Mouse (Mus musculus): ENCODE results near the gene Gast. TPM values are rescaled to one million over a fixed set of nuclear protein-coding genes. Genes with fewer than 3 reads are reported as not detected.
A peak's percentile ranks its signal among the peaks of the same experiment; 100 is the strongest.
"Not testable (repeated sequence)": the region's sequence is repeated elsewhere in the genome, so short reads cannot be mapped to it uniquely, and the experiment has no call there.

Gene Gast
- not detected for total RNA-seq (2021)
- long read RNA-seq, experiment 1: 0 reads
- long read RNA-seq, experiment 2: 0 reads

DNA sequence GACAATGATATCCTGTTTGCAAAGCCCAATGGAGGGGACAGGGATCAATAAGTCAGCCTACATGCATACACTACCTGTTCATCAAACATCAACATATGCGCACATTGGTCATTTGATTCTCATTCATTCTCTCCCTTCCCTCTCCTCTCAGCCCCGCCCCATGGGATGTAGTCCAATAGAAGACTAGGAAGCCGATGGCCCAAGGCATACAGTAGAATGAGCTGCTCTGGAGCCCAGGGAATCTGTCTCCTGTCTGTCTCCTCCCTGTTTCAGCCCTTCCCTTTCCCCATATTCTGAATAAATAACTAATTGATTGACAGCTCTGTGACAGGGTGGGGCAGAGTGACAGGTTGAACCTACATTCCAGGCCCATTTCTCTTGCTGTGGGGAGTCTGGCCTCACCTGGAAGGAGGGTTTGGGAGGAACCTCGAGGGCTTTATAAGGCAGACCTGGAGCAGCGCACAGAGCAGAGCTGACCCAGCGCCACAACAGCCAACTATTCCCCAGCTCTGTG, at the start of gene Gast:
Gast (plus strand) TSS at position 464 of the 514 bp plus-strand sequence.
- no peak for DNase-seq (ENCODE audit: extremely low spot score in 1 of 2, low spot score in 2 of 2)
- no peak within 1 kb of the TSS for H3K4me3 ChIP-seq
- intact Hi-C loops (cut with DNase I): no loop called here
- H3K27ac ChIP-seq: peak within 1 kb of the TSS; percentile 45
- TF ChIP-seq CTCF (IDR thresholded peaks at IDR 0.05): no peak

DNA sequence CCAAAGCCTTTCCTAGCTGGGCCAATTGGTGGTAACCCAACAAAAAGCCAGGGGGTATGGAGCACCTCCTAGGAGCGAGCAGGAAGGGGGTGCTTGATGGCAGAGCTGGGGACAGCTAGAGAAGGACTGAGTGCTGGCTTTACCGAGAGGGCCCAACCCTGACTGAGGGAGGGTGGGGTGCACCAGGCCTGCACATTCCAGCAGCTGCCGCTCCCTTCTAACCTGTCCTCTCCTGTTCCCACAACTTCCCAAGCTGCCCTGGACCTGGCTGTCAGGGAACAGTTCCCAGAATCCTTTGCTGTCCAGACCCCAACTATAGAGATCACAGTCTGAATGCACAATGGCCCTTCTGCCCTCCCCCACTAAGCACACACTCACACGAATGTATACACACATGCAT, 49.2 kb upstream of the Gast start:
- intact Hi-C loops (cut with DNase I): loop anchor here (5.0 kb wide), 2 partner anchors 278 to 908 kb away; no protein-coding TSS in a partner anchor
- no peak overlapping the region for H3K4me3 ChIP-seq
- no peak for DNase-seq (ENCODE audit: extremely low spot score in 1 of 2, low spot score in 2 of 2)
- no peak for TF ChIP-seq CTCF (IDR thresholded peaks at IDR 0.05)
- H3K27ac ChIP-seq: no peak overlapping the region

DNA sequence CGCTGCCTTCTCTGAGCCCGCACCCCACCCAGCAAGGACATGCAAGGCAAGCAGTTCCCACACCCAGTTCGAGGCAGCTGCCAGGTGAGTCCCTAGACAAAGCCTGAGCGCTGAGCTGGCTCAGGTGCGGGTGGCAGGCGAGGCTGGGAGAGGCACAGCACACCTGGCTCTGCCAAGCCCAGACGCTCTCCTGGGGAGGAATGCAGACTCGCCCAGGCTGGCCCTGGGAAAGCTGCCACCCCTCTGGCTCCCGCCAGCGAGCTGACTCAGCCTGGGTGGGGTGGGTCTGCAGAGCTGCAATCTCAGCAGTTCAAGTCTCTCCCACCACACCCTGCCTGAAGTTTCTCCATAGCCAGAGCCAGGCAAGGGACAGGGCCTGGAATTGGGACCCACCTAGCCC, 47.2 kb upstream of the Gast start:
- H3K4me3 ChIP-seq: no peak overlapping the region
- intact Hi-C loops (cut with DNase I): no loop called here
- no peak for TF ChIP-seq CTCF (IDR thresholded peaks at IDR 0.05)
- no peak overlapping the region for H3K27ac ChIP-seq
- DNase-seq (ENCODE audit: extremely low spot score in 1 of 2, low spot score in 2 of 2): peak in 1 of 2 experiments; percentile 33

DNA sequence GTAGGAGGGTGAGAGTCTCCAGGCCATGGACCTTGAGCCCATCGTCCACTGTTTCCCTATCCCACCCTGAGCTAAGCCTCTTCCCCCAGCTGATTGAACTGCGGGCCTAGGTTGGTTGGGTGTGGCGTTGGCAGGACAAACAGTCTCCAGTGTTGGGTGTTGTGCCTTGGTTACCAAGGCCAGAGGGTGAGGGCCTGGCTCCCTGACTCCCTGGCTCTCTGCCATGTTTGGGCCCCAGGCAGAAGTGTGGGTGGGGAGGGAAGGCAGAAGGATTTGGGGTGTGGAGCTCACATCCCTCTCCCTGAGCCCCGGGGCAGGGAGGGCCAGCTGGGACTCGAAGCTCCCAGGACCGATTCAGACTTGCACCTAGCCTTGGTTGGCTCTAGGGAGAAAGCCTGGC, 45.3 kb upstream of the Gast start:
- H3K27ac ChIP-seq: no peak overlapping the region
- no peak for DNase-seq (ENCODE audit: extremely low spot score in 1 of 2, low spot score in 2 of 2)
- intact Hi-C loops (cut with DNase I): no loop called here
- TF ChIP-seq CTCF (IDR thresholded peaks at IDR 0.05): no peak
- H3K4me3 ChIP-seq: no peak overlapping the region

DNA sequence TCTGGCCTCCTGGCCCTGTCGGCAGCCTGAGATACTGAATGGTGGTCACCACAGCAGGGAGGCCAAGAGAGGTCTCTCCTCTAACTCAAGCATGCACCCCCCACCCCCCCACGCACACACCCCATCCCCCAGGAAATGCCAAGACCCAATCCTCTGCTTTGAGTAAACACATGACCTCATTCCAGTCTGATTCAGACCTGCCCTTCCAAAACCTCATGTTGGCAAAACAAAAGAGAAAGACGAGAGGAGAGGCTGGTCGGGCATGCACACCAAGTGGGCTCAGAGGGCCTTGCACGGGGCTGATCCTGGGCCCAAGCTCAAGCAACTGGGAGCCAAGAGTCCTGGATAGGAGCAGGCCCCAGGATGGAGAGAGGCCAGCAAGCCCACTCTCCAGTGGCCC, 44.0 kb upstream of the Gast start:
- Histone ChIP-seq H3K4me3 (no peak overlapping the region), H3K27ac (no peak overlapping the region)
- no peak for DNase-seq (ENCODE audit: extremely low spot score in 1 of 2, low spot score in 2 of 2)
- TF ChIP-seq CTCF (IDR thresholded peaks at IDR 0.05): no peak
- intact Hi-C loops (cut with DNase I): no loop called here

DNA sequence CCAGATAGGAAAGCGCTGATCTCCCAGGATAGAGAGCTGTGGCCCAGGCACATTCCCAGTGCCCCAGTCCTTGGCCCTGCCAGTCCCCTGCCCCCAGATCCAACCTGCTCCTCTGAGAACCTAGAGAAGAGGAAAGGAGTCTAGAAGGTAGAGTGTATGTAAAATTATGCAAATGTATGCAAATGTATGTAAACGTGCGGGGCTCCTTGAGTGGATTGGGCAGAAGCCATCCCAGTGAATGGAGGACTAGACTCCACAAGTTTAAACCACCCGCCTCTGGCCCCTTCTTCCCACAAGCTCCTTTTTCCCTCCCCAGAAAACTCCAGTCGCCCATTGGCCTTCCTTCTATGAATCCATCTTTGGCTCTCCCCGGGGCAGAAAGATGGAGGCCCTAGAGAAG, 41.3 kb upstream of the Gast start:
- intact Hi-C loops (cut with DNase I): no loop called here
- no peak overlapping the region for H3K4me3 ChIP-seq
- no peak overlapping the region for H3K27ac ChIP-seq

DNA sequence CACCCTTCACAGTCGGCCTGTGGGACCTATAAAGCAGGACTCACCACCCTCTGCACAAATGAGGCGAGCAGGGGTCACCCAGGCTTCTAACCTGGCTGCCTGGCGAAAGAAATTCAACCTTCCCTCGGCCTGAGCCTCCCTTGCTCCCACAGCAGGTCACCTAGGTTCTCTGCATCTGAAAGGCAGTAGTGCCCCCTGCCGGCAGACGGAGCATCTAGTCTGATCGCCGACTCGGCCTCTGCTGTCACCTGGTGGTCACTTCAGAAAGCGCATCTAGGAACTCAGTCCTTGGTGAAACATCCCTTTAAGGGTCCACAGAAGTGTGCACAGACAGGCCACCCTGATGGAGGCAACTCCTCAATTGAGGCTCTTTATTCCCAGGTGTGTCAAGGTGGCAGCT, 38.9 kb upstream of the Gast start:
- intact Hi-C loops (cut with DNase I): loop anchor here (1.0 to 5.0 kb wide), 4 partner anchors 93 to 985 kb away; no protein-coding TSS in a partner anchor
- DNase-seq (ENCODE audit: extremely low spot score in 1 of 2, low spot score in 2 of 2): peak; percentile 74 to 84
- no peak overlapping the region for H3K4me3 ChIP-seq
- no peak overlapping the region for H3K27ac ChIP-seq
- no peak; the same call in none of the 2 replicates for TF ChIP-seq CTCF (IDR thresholded peaks at IDR 0.05)

More for the DNA sequence above, 41.3 kb upstream of the Gast start:
- no peak for DNase-seq (ENCODE audit: extremely low spot score in 1 of 2, low spot score in 2 of 2)
- TF ChIP-seq CTCF (IDR thresholded peaks at IDR 0.05): no peak

DNA sequence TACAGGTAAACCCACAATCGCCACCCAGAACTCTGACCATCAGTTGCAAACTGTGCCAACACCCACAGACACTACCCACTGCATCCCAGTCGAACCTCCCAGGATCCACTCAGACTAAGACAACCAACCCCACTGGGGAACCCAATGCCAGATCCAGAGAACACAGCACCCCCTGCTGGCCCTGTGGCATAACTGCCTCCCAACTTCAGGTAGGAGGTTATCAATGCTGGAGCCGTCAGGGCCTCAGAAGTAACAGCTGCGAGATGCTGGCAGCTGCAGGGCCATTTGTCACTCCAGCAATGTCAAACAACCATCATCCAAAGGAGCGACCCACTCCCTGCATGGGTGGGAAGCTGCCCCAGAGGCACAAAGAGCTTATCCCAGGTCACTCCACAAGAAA, 36.4 kb upstream of the Gast start:
- peak; percentile 55 for TF ChIP-seq CTCF (IDR thresholded peaks at IDR 0.05)
- no peak for DNase-seq (ENCODE audit: extremely low spot score in 1 of 2, low spot score in 2 of 2)
- H3K27ac ChIP-seq: no peak overlapping the region
- H3K4me3 ChIP-seq: no peak overlapping the region; the same call in 1 of the 2 replicates
- intact Hi-C loops (cut with DNase I): loop anchor here (1.0 to 5.0 kb wide), 4 partner anchors 96 to 919 kb away; no protein-coding TSS in a partner anchor

DNA sequence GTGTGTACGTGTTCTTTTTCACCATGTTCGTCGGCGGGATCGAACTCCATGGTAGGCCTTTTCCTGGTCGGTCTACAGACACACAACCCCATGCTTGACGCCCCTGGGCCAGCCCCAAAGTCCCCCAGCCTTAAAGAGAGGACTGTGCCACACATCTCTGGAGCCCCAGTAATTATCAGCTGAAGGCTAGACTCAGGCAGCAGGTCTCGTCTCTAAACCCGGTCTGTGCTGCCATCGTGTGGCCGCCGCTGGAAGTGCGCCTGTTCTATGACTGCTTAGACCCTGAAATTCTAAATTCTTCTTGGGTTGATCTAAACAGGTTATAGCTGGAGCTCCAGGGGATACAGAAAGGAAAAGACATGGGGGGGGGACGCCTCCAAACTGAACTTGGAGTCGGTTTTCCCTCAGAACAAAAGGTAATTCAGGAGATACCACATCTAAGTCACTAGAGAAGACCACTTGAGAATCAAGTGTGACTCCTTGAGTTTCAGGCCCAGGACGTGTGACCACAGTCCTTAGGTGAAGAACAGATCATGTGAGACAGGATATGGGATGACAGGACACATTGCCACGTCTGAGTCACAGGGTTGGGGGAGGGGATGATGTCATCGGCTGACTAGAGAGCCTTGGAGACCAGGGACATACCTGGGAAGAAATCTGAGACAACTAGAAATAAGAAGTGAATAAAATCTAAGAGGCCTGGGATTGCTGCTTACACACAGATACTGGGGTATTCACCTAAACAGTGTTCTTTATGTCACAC, 35.8 kb upstream of the Gast start:
- intact Hi-C loops (cut with DNase I): loop anchor here (2.0 to 5.0 kb wide), 3 partner anchors 96 to 920 kb away; no protein-coding TSS in a partner anchor
- H3K27ac ChIP-seq: no peak overlapping the region
- TF ChIP-seq CTCF (IDR thresholded peaks at IDR 0.05): peak; percentile 78
- DNase-seq (ENCODE audit: extremely low spot score in 1 of 2, low spot score in 2 of 2): peak; percentile 78 to 88
- peak overlapping the region; percentile 18; the same call in 1 of the 2 replicates for H3K4me3 ChIP-seq

DNA sequence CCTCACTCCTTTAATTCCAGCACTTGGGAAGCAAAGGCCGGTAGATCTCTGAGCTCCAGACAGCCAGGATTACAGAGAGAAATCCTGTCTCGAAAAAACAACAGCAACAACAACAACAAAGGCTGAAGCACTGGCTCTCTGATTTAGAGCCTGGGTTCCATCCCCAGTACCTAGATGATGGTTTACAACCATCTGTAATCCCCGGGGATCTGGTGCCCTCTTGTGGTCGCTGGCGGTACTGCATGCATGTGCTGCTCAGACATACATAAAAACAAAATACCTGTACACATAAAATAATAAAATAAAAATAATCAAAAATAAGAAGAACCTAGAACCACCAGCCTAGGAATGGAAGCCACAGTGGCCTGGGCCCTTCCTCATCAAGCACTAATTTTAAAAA, 33.9 kb upstream of the Gast start:
- peak; percentile 43 to 62 for DNase-seq (ENCODE audit: extremely low spot score in 1 of 2, low spot score in 2 of 2)
- intact Hi-C loops (cut with DNase I): no loop called here
- Histone ChIP-seq H3K27ac (no peak overlapping the region), H3K4me3 (no peak overlapping the region)
- peak; percentile 96 for TF ChIP-seq CTCF (IDR thresholded peaks at IDR 0.05)

DNA sequence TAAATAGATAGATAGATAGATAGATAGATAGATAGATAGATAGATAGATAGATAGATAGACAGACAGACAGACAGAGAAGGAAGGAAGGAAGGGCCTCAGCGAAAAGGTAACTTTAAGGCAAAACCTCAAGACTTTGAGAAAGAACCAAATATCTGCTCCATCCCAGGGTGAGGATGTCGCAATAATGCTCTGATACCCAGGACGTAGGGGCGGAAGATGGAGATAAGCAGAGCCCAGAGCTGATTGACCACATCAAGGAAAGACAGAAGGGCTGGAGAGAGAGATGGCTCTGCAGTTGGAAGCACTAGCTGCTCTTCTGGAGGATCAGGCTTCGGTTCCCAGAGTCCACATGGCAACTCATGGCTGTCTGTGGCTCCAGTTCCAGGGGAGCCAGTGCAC, 32.9 kb upstream of the Gast start:
- intact Hi-C loops (cut with DNase I): no loop called here

DNA sequence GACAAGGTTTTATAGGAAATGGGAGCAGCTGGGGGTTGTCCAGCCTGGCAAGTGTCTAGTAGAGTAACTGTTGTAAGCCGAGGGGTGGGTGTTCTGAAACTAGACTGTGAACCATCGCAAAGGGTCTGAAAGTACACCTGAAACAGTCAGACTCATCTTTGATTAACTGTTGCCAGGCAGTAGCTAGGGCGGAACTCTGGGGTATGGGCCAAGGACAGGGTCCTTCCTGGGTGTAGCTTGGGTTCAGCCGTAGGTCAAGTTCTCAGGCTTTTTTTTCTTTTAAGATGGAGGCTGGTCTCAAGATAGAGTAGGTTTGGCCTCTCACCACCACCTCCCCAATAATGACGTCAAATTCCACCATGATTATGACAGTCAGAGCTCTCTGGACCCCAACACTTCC, 26.3 kb upstream of the Gast start:
- intact Hi-C loops (cut with DNase I): no loop called here

More for the DNA sequence above, 32.9 kb upstream of the Gast start:
- DNase-seq (ENCODE audit: extremely low spot score in 1 of 2, low spot score in 2 of 2): no peak
- H3K4me3 ChIP-seq: no peak overlapping the region
- no peak overlapping the region for H3K27ac ChIP-seq
- TF ChIP-seq CTCF (IDR thresholded peaks at IDR 0.05): no peak

DNA sequence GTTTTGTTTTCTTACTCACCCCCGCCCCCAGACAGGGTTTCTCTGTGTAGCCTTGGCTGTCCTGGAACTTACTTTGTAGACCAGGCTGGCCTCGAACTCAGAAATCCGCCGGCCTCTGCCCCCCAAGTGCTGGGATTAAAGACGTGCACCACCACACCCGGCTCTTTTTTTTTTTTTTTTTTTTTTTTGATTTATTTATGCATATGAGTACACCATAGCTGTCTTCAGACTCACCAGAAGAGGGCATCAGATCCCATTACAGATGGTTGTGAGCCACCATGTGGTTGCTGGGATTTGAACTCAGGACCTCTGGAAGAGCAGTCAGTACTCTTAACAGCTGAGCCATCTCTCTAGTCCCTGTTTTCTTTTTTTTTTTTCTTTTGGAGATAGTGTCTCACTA, 25.5 kb upstream of the Gast start:
- H3K4me3 ChIP-seq; intact Hi-C loops (cut with DNase I); DNase-seq (ENCODE audit: extremely low spot score in 1 of 2, low spot score in 2 of 2); H3K27ac ChIP-seq: not testable (repeated sequence)

More for the DNA sequence above, 26.3 kb upstream of the Gast start:
- no peak for TF ChIP-seq CTCF (IDR thresholded peaks at IDR 0.05)
- no peak overlapping the region for H3K4me3 ChIP-seq
- no peak for DNase-seq (ENCODE audit: extremely low spot score in 1 of 2, low spot score in 2 of 2)
- H3K27ac ChIP-seq: no peak overlapping the region

Measured in left cerebral cortex, adult 2 months (tissue).